26 mouse cellular contexts compared by ENCODE assay signal in the genomic region with DNA sequence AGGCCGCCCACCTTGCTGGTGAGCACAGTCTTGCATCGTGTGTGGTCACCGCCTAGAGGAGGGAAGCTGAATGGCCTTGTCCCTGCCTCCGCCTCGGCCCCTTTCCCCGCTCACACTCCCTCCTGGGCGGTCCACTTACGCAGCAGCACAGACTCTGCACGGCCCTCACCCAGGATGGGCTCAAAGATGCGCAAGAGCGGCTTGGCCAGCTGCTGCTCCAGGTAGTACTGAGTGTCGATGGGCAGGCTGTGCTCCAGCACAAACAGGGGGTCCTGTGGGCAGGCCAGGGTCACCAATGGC. TPM values are rescaled to one million over a fixed set of nuclear protein-coding genes. Genes with fewer than 3 reads are reported as not detected.
"Had no signal": no experiment of that assay in that cellular context is flagged by ENCODE, and none has a peak within 500 bp of the region (broad histone marks: within the 10 kb centered on the region; RNA-seq: fewer than 3 reads in every experiment).

No protein-coding gene starts in this region.

- H3K27ac ChIP-seq: limb, embryonic 10.5 days; limb, embryonic 13.5 days; liver, embryonic 15.5 days; stomach, postnatal 0 days had no signal

- H3K4me2 ChIP-seq: limb, embryonic 13.5 days; liver, embryonic 15.5 days; midbrain, embryonic 11.5 days had no signal

- H3K4me1 ChIP-seq: limb, embryonic 13.5 days had no signal

- H3K4me3 ChIP-seq: limb, embryonic 10.5 days; limb, embryonic 13.5 days; liver, embryonic 15.5 days had no signal

- H3K9me3 ChIP-seq: limb, embryonic 10.5 days; limb, embryonic 13.5 days; liver, embryonic 15.5 days had no signal

- H3K9ac ChIP-seq: limb, embryonic 13.5 days; liver, embryonic 15.5 days had no signal

- DNase-seq: kidney, adult 11 months; kidney, adult 8-10 months; kidney, postnatal 14 days; kidney, postnatal 4 days; lung, adult 2 months; lung, postnatal 14 days; midbrain, embryonic 14.5 days; right cerebral cortex, adult 18-20 months; right cerebral cortex, postnatal 14 days; right cerebral cortex, postnatal 4 days; thymus, adult 2 months; thymus, postnatal 4 days had no signal

RNA-seq across cellular contexts. Expression of a gene that starts 1.8 kb away (rescaled TPM):
- total RNA-seq: layer of hippocampus, adult 18-20 months; layer of hippocampus, postnatal 14 days; midbrain, postnatal 0 days had no signal
- polyA plus RNA-seq: limb, embryonic 10.5 days; midbrain, embryonic 11.5 days; midbrain, embryonic 14.5 days; neural tube, embryonic 11.5 days; neural tube, embryonic 14.5 days; stomach, embryonic 14.5 days had no signal

RNA-seq across cellular contexts. Expression of a gene that starts 9.2 kb away (rescaled TPM):
- total RNA-seq: left cerebral cortex, postnatal 25 days; megakaryocyte progenitor cell, adult 5-6 weeks had no signal
- polyA plus RNA-seq: liver, adult 2 months; midbrain, embryonic 11.5 days; neural tube, embryonic 11.5 days had no signal
